Comparison of ENCODE assay signal across 9 mouse cellular contexts in genomic region chr11:96351312-96351711, GRCm38 (mm10). TPM values are rescaled to one million over a fixed set of nuclear protein-coding genes. Genes with fewer than 3 reads are reported as not detected.
DNase-seq lines count a peak whose midpoint lies in the region; ATAC-seq and TF ChIP-seq lines count a peak whose summit lies in the region.
"Had no signal": no experiment of that assay in that cellular context is flagged by ENCODE, and none has a peak within 500 bp of the region (broad histone marks: within the 10 kb centered on the region; RNA-seq: fewer than 3 reads in every experiment).

No protein-coding gene starts in this region.

- H3K4me2 ChIP-seq in hindbrain, postnatal 0 days (ENCODE audit: low read depth, low read length) = peak overlapping the region; percentile 59
- peak overlapping the region; percentile 47; the same call in 1 of the 2 replicates for H3K4me2 ChIP-seq in limb, embryonic 14.5 days (replicated peaks; ENCODE audit: low read depth, low read length, severe bottlenecking)

- H3K27me3 ChIP-seq in hindbrain, postnatal 0 days (ENCODE audit: insufficient read depth, low read length) = peaks cover 65% of the 10 kb centered on the region
- H3K27me3 ChIP-seq in limb, embryonic 14.5 days (ENCODE audit: control insufficient read depth, insufficient read depth, low read length) = peaks cover 89% of the 10 kb centered on the region
- peaks cover 28% of the 10 kb centered on the region for H3K27me3 ChIP-seq in thymus, adult 2 months (ENCODE audit: control insufficient read depth, insufficient read depth, low read length)

- no peaks in the 10 kb centered on the region for H3K4me1 ChIP-seq in hindbrain, postnatal 0 days (ENCODE audit: insufficient read depth, low read length)
- peaks cover 4% of the 10 kb centered on the region; the same call in 1 of the 2 replicates for H3K4me1 ChIP-seq in limb, embryonic 14.5 days (ENCODE audit: control insufficient read depth, insufficient read depth, low read length)
- no peaks in the 10 kb centered on the region for H3K4me1 ChIP-seq in thymus, adult 2 months (replicated peaks; ENCODE audit: control insufficient read depth, insufficient read depth, low read length)

- H3K9ac ChIP-seq in hindbrain, postnatal 0 days (replicated peaks; ENCODE audit: low read length) = peak overlapping the region; percentile 75
- H3K9ac ChIP-seq in limb, embryonic 14.5 days (ENCODE audit: low read depth, low read length, severe bottlenecking) = no peak overlapping the region

- no peaks in the 10 kb centered on the region for H3K9me3 ChIP-seq in hindbrain, postnatal 0 days (ENCODE audit: low read length)
- H3K9me3 ChIP-seq in limb, embryonic 14.5 days (ENCODE audit: control insufficient read depth, low read length) = no peaks in the 10 kb centered on the region

- peak; percentile 71 for DNase-seq in adrenal gland, adult 2 months
- DNase-seq in adrenal gland, postnatal 25 days = no peak
- DNase-seq in adrenal gland, postnatal 10 days = peak; percentile 67
- DNase-seq in hindbrain, postnatal 0 days (ENCODE audit: low spot score) = peak; percentile 79
- peak; percentile 43 for DNase-seq in limb, embryonic 14.5 days (ENCODE audit: low spot score)
- no peak for DNase-seq in left cerebral cortex, adult 8-10 months (ENCODE audit: low spot score in 2 of 2)
- no peak for DNase-seq in thymus, adult 2 months
- no peak for DNase-seq in layer of hippocampus, postnatal 14 days (ENCODE audit: low spot score in 2 of 2)
- DNase-seq: left cerebral cortex, postnatal 4 days had no signal

- H3K27ac ChIP-seq in hindbrain, postnatal 0 days = peak overlapping the region; percentile 91
- no peak overlapping the region for H3K27ac ChIP-seq in limb, embryonic 14.5 days (replicated peaks; ENCODE audit: low read depth, low read length)
- H3K27ac ChIP-seq in thymus, adult 2 months (ENCODE audit: control insufficient read depth, insufficient read depth, low read length) = no peak overlapping the region

- no peak for TF ChIP-seq CTCF in hindbrain, postnatal 0 days (IDR thresholded peaks at IDR 0.05; ENCODE audit: low read depth)
- TF ChIP-seq CTCF in thymus, adult 2 months (IDR thresholded peaks at IDR 0.05; ENCODE audit: borderline replicate concordance, control insufficient read depth, extremely low read depth, insufficient read depth, low read length, poor library complexity) = no peak

- no peaks in the 10 kb centered on the region for H3K36me3 ChIP-seq in hindbrain, postnatal 0 days (ENCODE audit: insufficient read depth, low read length)
- H3K36me3 ChIP-seq in limb, embryonic 14.5 days (ENCODE audit: control insufficient read depth, insufficient read depth, low read length) = no peaks in the 10 kb centered on the region
- no peaks in the 10 kb centered on the region for H3K36me3 ChIP-seq in thymus, adult 2 months (ENCODE audit: control insufficient read depth, insufficient read depth, low read length)

- peak; percentile 55; the same call in 1 of the 2 replicates for ATAC-seq in hindbrain, postnatal 0 days
- ATAC-seq in limb, embryonic 14.5 days (ENCODE audit: low FRiP score, low read depth) = no peak

- 3% methylated on average over 11 of the region's 11 CpGs for WGBS in hindbrain, postnatal 0 days
- WGBS in limb, embryonic 14.5 days = 5% methylated on average over 11 of the region's 11 CpGs
- 57% methylated on average over 11 of the region's 11 CpGs for WGBS in thymus, adult 2 months

- H3K4me3 ChIP-seq in hindbrain, postnatal 0 days (ENCODE audit: low read length) = peak overlapping the region; percentile 50
- peak overlapping the region; percentile 36 for H3K4me3 ChIP-seq in limb, embryonic 14.5 days (replicated peaks; ENCODE audit: low read length)
- H3K4me3 ChIP-seq in thymus, adult 2 months (ENCODE audit: control insufficient read depth, insufficient read depth, low read length) = no peak overlapping the region

- TF ChIP-seq POLR2A in limb, embryonic 14.5 days (IDR thresholded peaks at IDR 0.05; ENCODE audit: borderline replicate concordance, extremely low read depth, insufficient read depth, insufficient read length) = no peak
- no peak for TF ChIP-seq POLR2A in thymus, adult 2 months (IDR thresholded peaks at IDR 0.05; ENCODE audit: control insufficient read depth, extremely low read depth, insufficient read depth, low read length, poor library complexity)

RNA-seq across cellular contexts. Expression of gene Hoxb2, which starts 1.0 kb away (rescaled TPM):
- total RNA-seq in adrenal gland, adult 2 months (2021) = 10 to 100 TPM; 18.7 to 22.6 TPM
- polyA plus RNA-seq in adrenal gland, adult 2 months (2012; rRNA removed) = 69.6 and 86.1 TPM in 2 replicates
- total RNA-seq in adrenal gland, postnatal 25 days (2021) = 24.0 and 25.6 TPM in 2 replicates
- 10 to 100 TPM; 16.3 to 16.7 TPM for total RNA-seq in adrenal gland, postnatal 10 days (2021)
- total RNA-seq in hindbrain, postnatal 0 days (2014; rRNA removed) = 35.4 and 36.4 TPM in 2 replicates
- 11.6 and 13.1 TPM in 2 replicates for polyA plus RNA-seq in hindbrain, postnatal 0 days (2015; fragmentation: Nextera tagmentation; extraction: Ambion mirVana)
- polyA plus RNA-seq in limb, embryonic 14.5 days (2012; rRNA removed) = 9.6 and 9.9 TPM in 2 replicates
- polyA plus RNA-seq in limb, embryonic 14.5 days (2014; fragmentation: Nextera tagmentation; extraction: Ambion mirVana) = 4.2 and 5.8 TPM in 2 replicates
- not detected for total RNA-seq in left cerebral cortex, adult 8-10 months (2022)
- polyA plus RNA-seq in thymus, adult 2 months (2012; rRNA removed) = 1.5 and 2.2 TPM in 2 replicates
- total RNA-seq in layer of hippocampus, postnatal 14 days (2021) = not detected
- total RNA-seq: left cerebral cortex, postnatal 4 days had no signal

RNA-seq across cellular contexts. Expression of gene Hoxb1, which starts 14.2 kb away (rescaled TPM):
- total RNA-seq in adrenal gland, adult 2 months (2021) = not detected
- polyA plus RNA-seq in adrenal gland, adult 2 months (2012; rRNA removed) = not detected in 2 replicates
- total RNA-seq in adrenal gland, postnatal 25 days (2021) = not detected in 2 replicates
- total RNA-seq in adrenal gland, postnatal 10 days (2021) = not detected
- total RNA-seq in hindbrain, postnatal 0 days (2014; rRNA removed) = 0.21 TPM in 1 of 2 replicates, not detected in the other
- 0.08 and 0.24 TPM in 2 replicates for polyA plus RNA-seq in hindbrain, postnatal 0 days (2015; fragmentation: Nextera tagmentation; extraction: Ambion mirVana)
- polyA plus RNA-seq in limb, embryonic 14.5 days (2012; rRNA removed) = 0.11 TPM in 1 of 2 replicates, not detected in the other
- polyA plus RNA-seq in limb, embryonic 14.5 days (2014; fragmentation: Nextera tagmentation; extraction: Ambion mirVana) = not detected in 2 replicates
- total RNA-seq in left cerebral cortex, adult 8-10 months (2022) = not detected
- polyA plus RNA-seq in thymus, adult 2 months (2012; rRNA removed) = not detected in 2 replicates
- total RNA-seq in layer of hippocampus, postnatal 14 days (2021) = not detected
- total RNA-seq: left cerebral cortex, postnatal 4 days had no signal

RNA-seq across cellular contexts. Expression of gene Hoxb3, which starts 28.2 kb away (rescaled TPM):
- total RNA-seq in adrenal gland, adult 2 months (2021) = 10 to 100 TPM; 20.1 to 21.9 TPM
- polyA plus RNA-seq in adrenal gland, adult 2 months (2012; rRNA removed) = 89.4 and 94.9 TPM in 2 replicates
- total RNA-seq in adrenal gland, postnatal 25 days (2021) = 33.0 and 40.1 TPM in 2 replicates
- total RNA-seq in adrenal gland, postnatal 10 days (2021) = 10 to 100 TPM; 13.7 to 24.8 TPM
- 42.1 and 42.2 TPM in 2 replicates for total RNA-seq in hindbrain, postnatal 0 days (2014; rRNA removed)
- 6.6 and 8.1 TPM in 2 replicates for polyA plus RNA-seq in hindbrain, postnatal 0 days (2015; fragmentation: Nextera tagmentation; extraction: Ambion mirVana)
- 4.9 and 5.4 TPM in 2 replicates for polyA plus RNA-seq in limb, embryonic 14.5 days (2012; rRNA removed)
- polyA plus RNA-seq in limb, embryonic 14.5 days (2014; fragmentation: Nextera tagmentation; extraction: Ambion mirVana) = 0.18 and 0.69 TPM in 2 replicates
- total RNA-seq in left cerebral cortex, adult 8-10 months (2022) = not detected
- 1.1 TPM in 2 replicates for polyA plus RNA-seq in thymus, adult 2 months (2012; rRNA removed)
- not detected for total RNA-seq in layer of hippocampus, postnatal 14 days (2021)
- total RNA-seq: left cerebral cortex, postnatal 4 days had no signal

RNA-seq across cellular contexts. Expression of gene Hoxb4, which starts 33.2 kb away (rescaled TPM):
- 10 to 100 TPM; 16.7 to 21.8 TPM for total RNA-seq in adrenal gland, adult 2 months (2021)
- polyA plus RNA-seq in adrenal gland, adult 2 months (2012; rRNA removed) = 27.9 and 30.0 TPM in 2 replicates
- 27.6 and 31.5 TPM in 2 replicates for total RNA-seq in adrenal gland, postnatal 25 days (2021)
- total RNA-seq in adrenal gland, postnatal 10 days (2021) = 10 to 100 TPM in 1 of 2 experiments, 1 to 10 TPM in 1; 8.4 to 15.9 TPM
- total RNA-seq in hindbrain, postnatal 0 days (2014; rRNA removed) = 4.2 and 8.6 TPM in 2 replicates
- 2.4 and 3.3 TPM in 2 replicates for polyA plus RNA-seq in hindbrain, postnatal 0 days (2015; fragmentation: Nextera tagmentation; extraction: Ambion mirVana)
- 2.3 and 2.5 TPM in 2 replicates for polyA plus RNA-seq in limb, embryonic 14.5 days (2012; rRNA removed)
- 0.17 and 0.28 TPM in 2 replicates for polyA plus RNA-seq in limb, embryonic 14.5 days (2014; fragmentation: Nextera tagmentation; extraction: Ambion mirVana)
- total RNA-seq in left cerebral cortex, adult 8-10 months (2022) = under 1 TPM in 1 of 4 experiments, not detected in 3; 0.11 TPM
- 1.3 and 1.5 TPM in 2 replicates for polyA plus RNA-seq in thymus, adult 2 months (2012; rRNA removed)
- not detected for total RNA-seq in layer of hippocampus, postnatal 14 days (2021)
- total RNA-seq: left cerebral cortex, postnatal 4 days had no signal

RNA-seq across cellular contexts. Expression of gene Hoxb5, which starts 48.2 kb away (rescaled TPM):
- 10 to 100 TPM; 15.2 to 31.6 TPM for total RNA-seq in adrenal gland, adult 2 months (2021)
- polyA plus RNA-seq in adrenal gland, adult 2 months (2012; rRNA removed) = 43.4 and 45.6 TPM in 2 replicates
- total RNA-seq in adrenal gland, postnatal 25 days (2021) = 36.5 and 36.8 TPM in 2 replicates
- total RNA-seq in adrenal gland, postnatal 10 days (2021) = 10 to 100 TPM; 12.1 to 17.1 TPM
- 16.5 and 24.3 TPM in 2 replicates for total RNA-seq in hindbrain, postnatal 0 days (2014; rRNA removed)
- 109 and 113 TPM in 2 replicates for polyA plus RNA-seq in hindbrain, postnatal 0 days (2015; fragmentation: Nextera tagmentation; extraction: Ambion mirVana)
- polyA plus RNA-seq in limb, embryonic 14.5 days (2012; rRNA removed) = 1.8 TPM in 2 replicates
- 0.51 and 0.85 TPM in 2 replicates for polyA plus RNA-seq in limb, embryonic 14.5 days (2014; fragmentation: Nextera tagmentation; extraction: Ambion mirVana)
- not detected for total RNA-seq in left cerebral cortex, adult 8-10 months (2022)
- 0.18 and 0.22 TPM in 2 replicates for polyA plus RNA-seq in thymus, adult 2 months (2012; rRNA removed)
- not detected for total RNA-seq in layer of hippocampus, postnatal 14 days (2021)
- total RNA-seq: left cerebral cortex, postnatal 4 days had no signal

Comparison
In these comparisons a context has a peak if more than half of its experiments do, and no peak if none do; other contexts are left out.
1. DNase-seq: peak in adrenal gland, adult 2 months (single experiment), adrenal gland, postnatal 10 days (single experiment), hindbrain, postnatal 0 days (single experiment) and limb, embryonic 14.5 days (single experiment); none in adrenal gland, postnatal 25 days (single experiment), left cerebral cortex, adult 8-10 months (0 of 2), thymus, adult 2 months (single experiment) and layer of hippocampus, postnatal 14 days (0 of 2).
2. RNA of gene Hoxb2, which starts 1.0 kb away (total RNA-seq): 35.4 to 36.4 TPM in hindbrain, postnatal 0 days, 24.0 to 25.6 TPM in adrenal gland, postnatal 25 days, 18.7 to 22.6 TPM in adrenal gland, adult 2 months and 16.3 to 16.7 TPM in adrenal gland, postnatal 10 days; not detected in left cerebral cortex, adult 8-10 months and not detected in layer of hippocampus, postnatal 14 days; every median in the first group is over 10 times any median in the second.
3. RNA of gene Hoxb3, which starts 28.2 kb away (total RNA-seq): 42.1 to 42.2 TPM in hindbrain, postnatal 0 days, 33.0 to 40.1 TPM in adrenal gland, postnatal 25 days, 13.7 to 24.8 TPM in adrenal gland, postnatal 10 days and 20.1 to 21.9 TPM in adrenal gland, adult 2 months; not detected in left cerebral cortex, adult 8-10 months and not detected in layer of hippocampus, postnatal 14 days; every median in the first group is over 10 times any median in the second.